29 mouse cellular contexts compared by ENCODE assay signal in the genomic region with DNA sequence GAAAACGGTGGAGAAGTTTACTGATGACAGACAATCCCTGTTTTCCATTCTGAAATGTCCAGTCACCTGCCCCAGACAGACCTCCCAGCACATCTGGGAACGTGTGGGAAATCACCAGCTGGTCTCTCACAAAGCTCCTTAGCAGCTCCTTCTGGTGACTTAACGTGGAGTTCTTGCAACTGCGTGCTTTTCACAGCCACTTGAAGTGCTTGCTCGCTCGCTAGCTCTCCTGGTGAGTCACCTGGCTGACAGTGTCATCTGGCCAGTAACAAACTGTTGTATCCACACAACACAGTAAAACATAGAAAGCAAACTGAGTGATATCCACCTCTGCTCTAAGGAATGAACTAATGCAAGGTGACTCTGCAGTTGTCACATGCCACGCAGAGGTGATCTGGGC.
DNase-seq lines count a peak whose midpoint lies in the region; ATAC-seq and TF ChIP-seq lines count a peak whose summit lies in the region.
"Had no signal": no experiment of that assay in that cellular context is flagged by ENCODE, and none has a peak within 500 bp of the region (broad histone marks: within the 10 kb centered on the region; RNA-seq: fewer than 3 reads in every experiment).

No protein-coding gene starts in this region.

- no peak overlapping the region for H3K4me2 ChIP-seq in heart, embryonic 11.5 days
- H3K4me2 ChIP-seq in kidney, embryonic 14.5 days (replicated peaks; ENCODE audit: low read depth, low read length), result no peak overlapping the region
- H3K4me2 ChIP-seq: embryonic facial prominence, embryonic 15.5 days; forebrain, embryonic 15.5 days; limb, embryonic 15.5 days; liver, embryonic 13.5 days; lung, embryonic 14.5 days; midbrain, embryonic 15.5 days; neural tube, embryonic 15.5 days had no signal

- no peak for TF ChIP-seq POLR2A in heart, adult 2 months (IDR thresholded peaks at IDR 0.05; ENCODE audit: insufficient read depth, low read depth, low read length)
- no peak for TF ChIP-seq POLR2A in lung, adult 2 months (IDR thresholded peaks at IDR 0.05; ENCODE audit: borderline replicate concordance, extremely low read depth, low read depth, low read length)

- no peak overlapping the region for H3K4me3 ChIP-seq in heart, adult 2 months
- H3K4me3 ChIP-seq in heart, embryonic 11.5 days (ENCODE audit: low read depth, low read length), result no peak overlapping the region
- H3K4me3 ChIP-seq in lung, adult 2 months (replicated peaks; ENCODE audit: extremely low read depth, low read depth, low read length), result no peak overlapping the region
- H3K4me3 ChIP-seq in kidney, embryonic 14.5 days (ENCODE audit: low read length), result no peak overlapping the region
- H3K4me3 ChIP-seq: embryonic facial prominence, embryonic 15.5 days; forebrain, embryonic 15.5 days; hindbrain, embryonic 10.5 days; limb, embryonic 10.5 days; limb, embryonic 15.5 days; liver, embryonic 13.5 days; midbrain, embryonic 10.5 days; midbrain, embryonic 15.5 days; neural tube, embryonic 15.5 days had no signal

- intact Hi-C loops in heart, adult 2 months (cut with DNase I), result no loop called here

- no peak overlapping the region for H3K9ac ChIP-seq in heart, adult 2 months (ENCODE audit: low read depth, low read length)
- no peak overlapping the region for H3K9ac ChIP-seq in heart, embryonic 11.5 days (ENCODE audit: low read depth, low read length)
- no peak overlapping the region for H3K9ac ChIP-seq in kidney, embryonic 14.5 days (ENCODE audit: low read depth, low read length)
- H3K9ac ChIP-seq: embryonic facial prominence, embryonic 15.5 days; forebrain, embryonic 15.5 days; limb, embryonic 15.5 days; liver, embryonic 13.5 days; lung, embryonic 14.5 days; midbrain, embryonic 15.5 days; neural tube, embryonic 15.5 days had no signal

- H3K27me3 ChIP-seq in heart, adult 2 months (ENCODE audit: control insufficient read depth, insufficient read depth, low read length), result no peaks in the 10 kb centered on the region
- H3K27me3 ChIP-seq in heart, embryonic 11.5 days (ENCODE audit: control insufficient read depth, insufficient read depth, low read length), result no peaks in the 10 kb centered on the region
- H3K27me3 ChIP-seq in kidney, embryonic 14.5 days (ENCODE audit: control insufficient read depth, insufficient read depth, low read length), result no peaks in the 10 kb centered on the region
- H3K27me3 ChIP-seq: embryonic facial prominence, embryonic 15.5 days; forebrain, embryonic 15.5 days; limb, embryonic 15.5 days; liver, embryonic 13.5 days; midbrain, embryonic 15.5 days; neural tube, embryonic 15.5 days had no signal

- peak in 1 of 2 experiments; percentile 14 for DNase-seq in heart, adult 2 months
- peak; percentile 43 for DNase-seq in lung, adult 2 months
- DNase-seq in lung, postnatal 10 days, result no peak
- peak; percentile 63 for DNase-seq in lung, postnatal 25 days (ENCODE audit: low spot score)
- no peak for DNase-seq in ovary, postnatal 10 days (ENCODE audit: low spot score)
- DNase-seq: adrenal gland, postnatal 14 days; cerebellum, adult 2 months; cerebellum, postnatal 14 days; heart, postnatal 14 days; kidney, adult 9 months; kidney, postnatal 25 days; liver, embryonic 13.5 days; lung, embryonic 14.5 days; right cerebral cortex, postnatal 25 days; spleen, adult 18-20 months; thymus, postnatal 4 days had no signal

- peak overlapping the region; percentile 12; the same call in 1 of the 2 replicates for H3K27ac ChIP-seq in heart, adult 2 months
- H3K27ac ChIP-seq in heart, embryonic 11.5 days (ENCODE audit: low read depth, low read length), result no peak overlapping the region
- H3K27ac ChIP-seq in kidney, embryonic 14.5 days (ENCODE audit: low read depth, low read length), result no peak overlapping the region
- H3K27ac ChIP-seq: embryonic facial prominence, embryonic 15.5 days; forebrain, embryonic 15.5 days; hindbrain, embryonic 10.5 days; limb, embryonic 10.5 days; limb, embryonic 15.5 days; liver, embryonic 13.5 days; midbrain, embryonic 10.5 days; midbrain, embryonic 15.5 days; neural tube, embryonic 15.5 days had no signal

- no peak for TF ChIP-seq CTCF in heart, adult 2 months (IDR thresholded peaks at IDR 0.05)
- no peak for TF ChIP-seq CTCF in lung, adult 2 months (IDR thresholded peaks at IDR 0.05; ENCODE audit: insufficient read depth, low read length)

- no peaks in the 10 kb centered on the region for H3K36me3 ChIP-seq in heart, adult 2 months (ENCODE audit: control insufficient read depth, insufficient read depth, low read length)
- H3K36me3 ChIP-seq in heart, embryonic 11.5 days (ENCODE audit: control insufficient read depth, insufficient read depth, low read length), result peaks cover 25% of the 10 kb centered on the region
- peaks cover 81% of the 10 kb centered on the region for H3K36me3 ChIP-seq in kidney, embryonic 14.5 days (ENCODE audit: control insufficient read depth, insufficient read depth, low read length)

- no peak for ATAC-seq in heart, embryonic 11.5 days (replicated peaks; ENCODE audit: insufficient number of reproducible peaks, low FRiP score, low TSS enrichment)
- no peak for ATAC-seq in kidney, embryonic 14.5 days (ENCODE audit: low FRiP score, low TSS enrichment)
- ATAC-seq: CD4-positive, CD25-positive, alpha-beta regulatory T cell, adult 4 months; forebrain, embryonic 15.5 days; hindbrain, embryonic 16.5 days; intestine, postnatal 0 days; midbrain, embryonic 15.5 days had no signal

- no peaks in the 10 kb centered on the region for H3K4me1 ChIP-seq in heart, adult 2 months (ENCODE audit: control insufficient read depth, insufficient read depth, low read length)
- no peaks in the 10 kb centered on the region; the same call in 1 of the 2 replicates for H3K4me1 ChIP-seq in heart, embryonic 11.5 days (ENCODE audit: control insufficient read depth, insufficient read depth, low read length)
- no peaks in the 10 kb centered on the region; the same call in 1 of the 2 replicates for H3K4me1 ChIP-seq in lung, adult 2 months (ENCODE audit: control insufficient read depth, insufficient read depth, low read length)
- H3K4me1 ChIP-seq in kidney, embryonic 14.5 days (ENCODE audit: control insufficient read depth, insufficient read depth, low read length), result no peaks in the 10 kb centered on the region
- H3K4me1 ChIP-seq: embryonic facial prominence, embryonic 15.5 days; forebrain, embryonic 15.5 days; hindbrain, embryonic 10.5 days; limb, embryonic 10.5 days; limb, embryonic 15.5 days; midbrain, embryonic 10.5 days; midbrain, embryonic 15.5 days; neural tube, embryonic 15.5 days had no signal

- TF ChIP-seq EP300 in heart, adult 2 months (IDR thresholded peaks at IDR 0.05; ENCODE audit: insufficient read depth, low read depth, low read length), result no peak

- no peaks in the 10 kb centered on the region for H3K79me2 ChIP-seq in heart, adult 2 months (replicated peaks; ENCODE audit: control insufficient read depth, insufficient read depth, low read length)

- WGBS in heart, adult 2 months, result 85% methylated on average over 7 of the region's 7 CpGs
- 78% methylated on average over 7 of the region's 7 CpGs for WGBS in heart, embryonic 11.5 days (ENCODE audit: insufficient replicate concordance)
- 69% methylated on average over 7 of the region's 7 CpGs for WGBS in lung, adult 2 months
- 87% methylated on average over 7 of the region's 7 CpGs for WGBS in kidney, embryonic 14.5 days

- no peaks in the 10 kb centered on the region for H3K9me3 ChIP-seq in heart, embryonic 11.5 days (replicated peaks; ENCODE audit: control insufficient read depth, low read length)
- H3K9me3 ChIP-seq in kidney, embryonic 14.5 days (ENCODE audit: control insufficient read depth, low read length), result no peaks in the 10 kb centered on the region
- H3K9me3 ChIP-seq: embryonic facial prominence, embryonic 15.5 days; forebrain, embryonic 15.5 days; hindbrain, embryonic 10.5 days; limb, embryonic 10.5 days; limb, embryonic 15.5 days; liver, embryonic 13.5 days; midbrain, embryonic 10.5 days; midbrain, embryonic 15.5 days; neural tube, embryonic 15.5 days had no signal

Comparison
In these comparisons a context has a peak if more than half of its experiments do, and no peak if none do; other contexts are left out.
1. DNase-seq: peak in lung, adult 2 months (single experiment) and lung, postnatal 25 days (single experiment); none in lung, postnatal 10 days (single experiment) and ovary, postnatal 10 days (single experiment).